Mouse (Mus musculus): Measurements from ENCODE around the gene Grik1. TPM values are rescaled to one million over a fixed set of nuclear protein-coding genes. Genes with fewer than 3 reads are reported as not detected.

The Grik1 gene
- polyA plus RNA-seq, 1 experiment from 2014 or later, result 0.39 TPM

GRCm38 (mm10) chr16:88038503-88039091 is 251.5 kb downstream of the Grik1 start:
- 86% methylated on average over 11 of the region's 11 CpGs for WGBS
- ATAC-seq (ENCODE audit: insufficient read depth), result no peak
- no peak overlapping the region for H3K27ac ChIP-seq (ENCODE audit: low read depth)
- DNase-seq, result no peak
- no peaks in the 10 kb centered on the region for H3K27me3 ChIP-seq (ENCODE audit: insufficient read depth, low read length)
- no peaks in the 10 kb centered on the region for H3K36me3 ChIP-seq (ENCODE audit: insufficient read depth)
- H3K9me3 ChIP-seq (ENCODE audit: low read depth, low read length), result no peaks in the 10 kb centered on the region
- H3K4me3 ChIP-seq (ENCODE audit: low read depth, low read length), result no peak overlapping the region
- no peaks in the 10 kb centered on the region for H3K4me1 ChIP-seq (ENCODE audit: insufficient read depth)
- TF ChIP-seq CTCF (IDR thresholded peaks at IDR 0.05; ENCODE audit: low read depth), result no peak
- no peak overlapping the region for H3K9ac ChIP-seq
- no peak overlapping the region for H3K4me2 ChIP-seq

- no peaks in the 10 kb centered on the region for H3K4me1 ChIP-seq (ENCODE audit: insufficient read depth)
- DNase-seq (peak; percentile 28), ATAC-seq (ENCODE audit: insufficient read depth) (peak; percentile 65; the same call in 1 of the 2 replicates)
- no peak overlapping the region for H3K27ac ChIP-seq (ENCODE audit: low read depth)
- no peak for TF ChIP-seq CTCF (IDR thresholded peaks at IDR 0.05; ENCODE audit: low read depth)
- no peaks in the 10 kb centered on the region for H3K9me3 ChIP-seq (ENCODE audit: low read depth, low read length)
- 49% methylated on average over 2 of the region's 2 CpGs for WGBS
- no peaks in the 10 kb centered on the region for H3K27me3 ChIP-seq (ENCODE audit: insufficient read depth, low read length)
- no peak overlapping the region for H3K9ac ChIP-seq
- no peak overlapping the region for H3K4me3 ChIP-seq (ENCODE audit: low read depth, low read length)
- H3K36me3 ChIP-seq (ENCODE audit: insufficient read depth), result no peaks in the 10 kb centered on the region
- H3K4me2 ChIP-seq, result no peak overlapping the region
Observed at GRCm38 (mm10) chr16:87988805-87989204, 301.3 kb downstream of the Grik1 start.

GRCm38 (mm10) chr16:87984201-87984870 is 305.7 kb downstream of the Grik1 start:
- Histone ChIP-seq H3K9ac (no peak overlapping the region), H3K36me3 (ENCODE audit: insufficient read depth) (no peaks in the 10 kb centered on the region), H3K4me3 (ENCODE audit: low read depth, low read length) (no peak overlapping the region), H3K4me1 (ENCODE audit: insufficient read depth) (no peaks in the 10 kb centered on the region), H3K27ac (ENCODE audit: low read depth) (no peak overlapping the region), H3K27me3 (ENCODE audit: insufficient read depth, low read length) (no peaks in the 10 kb centered on the region), H3K4me2 (no peak overlapping the region), H3K9me3 (ENCODE audit: low read depth, low read length) (no peaks in the 10 kb centered on the region)
- DNase-seq (no peak), ATAC-seq (ENCODE audit: insufficient read depth) (no peak)
- no peak for TF ChIP-seq CTCF (IDR thresholded peaks at IDR 0.05; ENCODE audit: low read depth)

- Histone ChIP-seq H3K4me3 (ENCODE audit: low read depth, low read length) (no peak overlapping the region), H3K27ac (ENCODE audit: low read depth) (no peak overlapping the region), H3K4me2 (no peak overlapping the region), H3K27me3 (ENCODE audit: insufficient read depth, low read length) (no peaks in the 10 kb centered on the region), H3K4me1 (ENCODE audit: insufficient read depth) (no peaks in the 10 kb centered on the region), H3K36me3 (ENCODE audit: insufficient read depth) (no peaks in the 10 kb centered on the region), H3K9ac (no peak overlapping the region), H3K9me3 (ENCODE audit: low read depth, low read length) (no peaks in the 10 kb centered on the region)
- no peak for TF ChIP-seq CTCF (IDR thresholded peaks at IDR 0.05; ENCODE audit: low read depth)
- DNase-seq, result no peak
- WGBS, result 67% methylated on average over 3 of the region's 3 CpGs
- ATAC-seq (ENCODE audit: insufficient read depth), result no peak
Observed at GRCm38 (mm10) chr16:87974076-87974443, 316.0 kb downstream of the Grik1 start.

GRCm38 (mm10) chr16:87973394-87974075 is 316.5 kb downstream of the Grik1 start:
- no peaks in the 10 kb centered on the region for H3K36me3 ChIP-seq (ENCODE audit: insufficient read depth)
- H3K27ac ChIP-seq (ENCODE audit: low read depth), result no peak overlapping the region
- H3K4me2 ChIP-seq, result no peak overlapping the region
- no peak for ATAC-seq (ENCODE audit: insufficient read depth)
- H3K4me3 ChIP-seq (ENCODE audit: low read depth, low read length), result no peak overlapping the region
- no peaks in the 10 kb centered on the region for H3K4me1 ChIP-seq (ENCODE audit: insufficient read depth)
- TF ChIP-seq CTCF (IDR thresholded peaks at IDR 0.05; ENCODE audit: low read depth), result no peak
- DNase-seq, result no peak
- H3K9ac ChIP-seq, result no peak overlapping the region
- WGBS, result 64% methylated on average over 2 of the region's 2 CpGs
- no peaks in the 10 kb centered on the region for H3K9me3 ChIP-seq (ENCODE audit: low read depth, low read length)
- no peaks in the 10 kb centered on the region for H3K27me3 ChIP-seq (ENCODE audit: insufficient read depth, low read length)

GRCm38 (mm10) chr16:87971911-87972310 is 318.2 kb downstream of the Grik1 start:
- Histone ChIP-seq H3K9ac (no peak overlapping the region), H3K27me3 (ENCODE audit: insufficient read depth, low read length) (no peaks in the 10 kb centered on the region), H3K4me1 (ENCODE audit: insufficient read depth) (no peaks in the 10 kb centered on the region), H3K36me3 (ENCODE audit: insufficient read depth) (no peaks in the 10 kb centered on the region), H3K27ac (ENCODE audit: low read depth) (no peak overlapping the region), H3K9me3 (ENCODE audit: low read depth, low read length) (no peaks in the 10 kb centered on the region), H3K4me3 (ENCODE audit: low read depth, low read length) (no peak overlapping the region), H3K4me2 (no peak overlapping the region)
- DNase-seq (no peak), ATAC-seq (ENCODE audit: insufficient read depth) (no peak)
- 83% methylated on average over 6 of the region's 6 CpGs for WGBS
- TF ChIP-seq CTCF (IDR thresholded peaks at IDR 0.05; ENCODE audit: low read depth), result no peak

GRCm38 (mm10) chr16:87969936-87970335 is 320.1 kb downstream of the Grik1 start:
- H3K4me3 ChIP-seq (ENCODE audit: low read depth, low read length), result no peak overlapping the region
- TF ChIP-seq CTCF (IDR thresholded peaks at IDR 0.05; ENCODE audit: low read depth), result no peak
- H3K36me3 ChIP-seq (ENCODE audit: insufficient read depth), result no peaks in the 10 kb centered on the region
- no peak overlapping the region for H3K9ac ChIP-seq
- ATAC-seq (ENCODE audit: insufficient read depth) (no peak), DNase-seq (peak; percentile 54)
- H3K9me3 ChIP-seq (ENCODE audit: low read depth, low read length), result no peaks in the 10 kb centered on the region
- no peak overlapping the region for H3K4me2 ChIP-seq
- 70% methylated on average over 3 of the region's 3 CpGs for WGBS
- H3K4me1 ChIP-seq (ENCODE audit: insufficient read depth), result no peaks in the 10 kb centered on the region
- H3K27ac ChIP-seq (ENCODE audit: low read depth), result no peak overlapping the region
- no peaks in the 10 kb centered on the region for H3K27me3 ChIP-seq (ENCODE audit: insufficient read depth, low read length)

All from lung, embryonic 14.5 days (tissue).